Mouse (Mus musculus): ENCODE results near the gene Smarcb1. TPM values are rescaled to one million over a fixed set of nuclear protein-coding genes. Genes with fewer than 3 reads are reported as not detected.
A peak's percentile ranks its signal among the peaks of the same experiment; 100 is the strongest.
"Not testable (repeated sequence)": the region's sequence is repeated elsewhere in the genome, so short reads cannot be mapped to it uniquely, and the experiment has no call there.

Gene Smarcb1
- polyA plus RNA-seq, 1 experiment from 2014 or later = 253 TPM

GRCm38 (mm10) chr10:75872915-75873542 is 48.4 kb downstream of the Smarcb1 start:
- ATAC-seq (peak; percentile 98), DNase-seq (ENCODE audit: low spot score) (peak; percentile 97)
- Histone ChIP-seq H3K36me3 (ENCODE audit: control insufficient read depth, insufficient read depth, low read length) (no peaks in the 10 kb centered on the region), H3K27me3 (replicated peaks; ENCODE audit: control insufficient read depth, insufficient read depth, low read length) (no peaks in the 10 kb centered on the region), H3K27ac (ENCODE audit: low read depth, low read length) (peak overlapping the region; percentile 85), H3K4me1 (ENCODE audit: control insufficient read depth, insufficient read depth, low read length) (peaks cover 14% of the 10 kb centered on the region), H3K9ac (ENCODE audit: low read length) (peak overlapping the region; percentile 61), H3K4me3 (ENCODE audit: low read depth, low read length) (peak overlapping the region; percentile 28), H3K4me2 (ENCODE audit: low read length) (peak overlapping the region; percentile 63), H3K9me3 (replicated peaks; ENCODE audit: control insufficient read depth, low read length) (no peaks in the 10 kb centered on the region)
- 1% methylated on average over 11 of the region's 11 CpGs for WGBS

DNA sequence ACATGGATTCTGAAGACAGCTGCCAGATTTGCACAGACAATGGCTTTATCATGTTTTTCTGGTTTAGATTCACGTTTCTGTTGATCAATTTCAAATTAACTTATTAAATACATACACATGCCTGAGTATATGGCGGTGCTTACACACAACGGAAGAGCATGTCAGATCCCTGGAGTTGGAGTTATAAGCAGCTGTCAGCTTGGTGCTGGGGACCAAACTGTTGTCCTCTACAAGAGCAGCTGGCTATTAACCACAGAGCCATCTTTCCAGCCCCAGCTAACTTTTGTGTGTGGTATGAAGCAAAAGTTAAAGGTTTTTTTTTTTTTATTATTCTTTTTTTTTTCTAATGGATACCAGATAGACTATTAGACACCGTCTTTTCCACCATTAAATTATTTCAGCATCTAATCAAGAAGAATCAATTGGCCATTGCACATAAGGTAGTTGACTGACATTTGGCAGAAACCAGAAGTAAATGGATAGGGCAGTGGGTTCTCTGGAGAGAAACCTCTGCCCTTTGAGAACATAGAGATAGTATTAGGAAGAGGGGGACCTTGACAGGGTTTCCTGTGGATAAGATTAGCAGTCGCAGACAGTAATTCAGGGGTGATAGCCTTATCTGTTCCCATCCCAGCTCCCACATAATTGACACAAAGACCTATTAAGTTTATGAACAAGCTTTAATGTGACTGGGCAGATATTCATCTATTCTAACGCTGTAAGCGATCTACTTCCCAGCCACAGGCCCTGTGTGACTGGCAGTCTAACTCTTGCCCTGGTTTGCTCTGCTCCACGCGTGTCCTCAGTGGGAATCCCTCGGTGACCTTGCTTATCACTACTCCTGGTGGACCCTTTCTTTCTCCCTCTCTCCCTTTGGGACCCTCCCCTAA is 49.1 kb downstream of the Smarcb1 start:
- no peaks in the 10 kb centered on the region for H3K9me3 ChIP-seq (replicated peaks; ENCODE audit: control insufficient read depth, low read length)
- peak overlapping the region; percentile 63 for H3K4me2 ChIP-seq (ENCODE audit: low read length)
- DNase-seq (ENCODE audit: low spot score) = no peak
- WGBS = 38% methylated on average over 10 of the region's 10 CpGs
- no peaks in the 10 kb centered on the region for H3K27me3 ChIP-seq (replicated peaks; ENCODE audit: control insufficient read depth, insufficient read depth, low read length)
- peak overlapping the region; percentile 28 for H3K4me3 ChIP-seq (ENCODE audit: low read depth, low read length)
- H3K36me3 ChIP-seq (ENCODE audit: control insufficient read depth, insufficient read depth, low read length) = no peaks in the 10 kb centered on the region
- H3K4me1 ChIP-seq (ENCODE audit: control insufficient read depth, insufficient read depth, low read length) = peaks cover 14% of the 10 kb centered on the region
- H3K9ac ChIP-seq (ENCODE audit: low read length) = peak overlapping the region; percentile 50; the same call in 1 of the 2 replicates
- peak; percentile 19; the same call in 1 of the 2 replicates for ATAC-seq
- peak overlapping the region; percentile 65 for H3K27ac ChIP-seq (ENCODE audit: low read depth, low read length)

GRCm38 (mm10) chr10:75861587-75861986 is 59.8 kb downstream of the Smarcb1 start:
- ATAC-seq = no peak
- WGBS = 83% methylated on average over 5 of the region's 5 CpGs

DNA sequence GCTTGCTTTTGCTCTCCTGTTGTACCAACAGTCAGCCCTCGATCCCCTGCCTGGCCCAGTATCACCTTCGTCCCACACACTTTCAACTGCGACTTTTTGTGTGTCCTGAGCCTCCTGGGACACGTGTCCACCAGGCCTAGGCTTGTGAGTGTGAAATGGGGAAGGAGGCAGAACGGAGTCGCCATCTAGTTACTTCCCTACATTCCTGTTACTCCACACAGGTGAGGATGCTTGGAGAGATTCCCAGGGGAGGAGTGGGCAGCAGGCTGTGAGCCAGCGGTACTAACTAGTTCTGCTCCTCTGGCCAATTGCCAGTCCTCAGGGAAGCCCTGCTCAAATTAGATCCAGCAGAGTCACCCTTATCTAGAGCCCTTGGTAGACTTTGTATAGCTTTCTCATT is 60.7 kb downstream of the Smarcb1 start:
- no peaks in the 10 kb centered on the region for H3K27me3 ChIP-seq (replicated peaks; ENCODE audit: control insufficient read depth, insufficient read depth, low read length)
- peak overlapping the region; percentile 68; the same call in 1 of the 2 replicates for H3K4me2 ChIP-seq (ENCODE audit: low read length)
- WGBS = 27% methylated on average over 7 of the region's 7 CpGs
- no peaks in the 10 kb centered on the region for H3K9me3 ChIP-seq (replicated peaks; ENCODE audit: control insufficient read depth, low read length)
- H3K36me3 ChIP-seq (ENCODE audit: control insufficient read depth, insufficient read depth, low read length) = peaks cover 16% of the 10 kb centered on the region
- peak overlapping the region; percentile 88; the same call in 1 of the 2 replicates for H3K9ac ChIP-seq (ENCODE audit: low read length)
- ATAC-seq (no peak), DNase-seq (ENCODE audit: low spot score) (peak; percentile 64)
- H3K4me3 ChIP-seq (ENCODE audit: low read depth, low read length) = no peak overlapping the region
- H3K27ac ChIP-seq (ENCODE audit: low read depth, low read length) = peak overlapping the region; percentile 80; the same call in 1 of the 2 replicates
- peaks cover 18% of the 10 kb centered on the region for H3K4me1 ChIP-seq (ENCODE audit: control insufficient read depth, insufficient read depth, low read length)

More at GRCm38 (mm10) chr10:75861587-75861986, 59.8 kb downstream of the Smarcb1 start:
- Histone ChIP-seq H3K4me3 (ENCODE audit: low read depth, low read length) (no peak overlapping the region), H3K4me1 (ENCODE audit: control insufficient read depth, insufficient read depth, low read length) (peaks cover 18% of the 10 kb centered on the region), H3K9ac (ENCODE audit: low read length) (no peak overlapping the region), H3K27ac (ENCODE audit: low read depth, low read length) (peak overlapping the region; percentile 33; the same call in 1 of the 2 replicates), H3K27me3 (replicated peaks; ENCODE audit: control insufficient read depth, insufficient read depth, low read length) (no peaks in the 10 kb centered on the region), H3K36me3 (ENCODE audit: control insufficient read depth, insufficient read depth, low read length) (peaks cover 16% of the 10 kb centered on the region), H3K4me2 (ENCODE audit: low read length) (no peak overlapping the region), H3K9me3 (replicated peaks; ENCODE audit: control insufficient read depth, low read length) (no peaks in the 10 kb centered on the region)
- DNase-seq (ENCODE audit: low spot score) = no peak

DNA sequence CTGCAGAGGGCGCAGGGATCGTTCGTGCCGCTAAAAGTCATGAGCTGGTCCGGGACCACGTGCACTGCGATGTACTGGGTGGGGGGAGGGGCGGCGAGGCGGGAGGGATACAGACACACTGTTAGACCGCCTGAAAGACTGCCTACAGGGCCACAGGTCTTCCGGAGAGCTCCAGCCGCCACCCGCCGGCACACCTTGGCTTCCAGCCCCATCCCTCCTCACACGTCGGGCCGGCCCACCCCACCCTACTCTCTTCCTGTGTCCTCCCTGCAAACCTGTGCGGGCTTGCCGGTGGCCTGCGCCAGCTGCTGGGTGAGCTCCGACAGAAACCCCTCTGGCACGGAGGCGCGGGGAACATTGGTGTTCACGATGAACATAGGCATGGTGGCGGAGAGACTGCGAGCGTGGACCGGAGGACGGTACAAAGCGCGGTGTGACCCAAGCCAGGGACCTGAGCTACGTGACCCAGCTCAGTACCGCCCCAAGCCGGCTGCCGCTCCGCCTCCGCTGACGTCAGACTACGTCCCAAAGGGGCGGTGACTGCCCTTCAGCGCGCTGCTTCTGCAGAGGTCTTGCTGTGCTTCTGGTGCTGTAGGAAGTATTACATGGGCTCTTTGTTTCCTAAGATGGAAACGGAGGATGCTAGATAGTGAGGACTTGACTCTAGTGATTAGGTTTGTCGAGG is 61.5 kb downstream of the Smarcb1 start, which contains the start of gene Mif:
Mif (minus strand) TSS at position 455 of the 685 bp plus-strand sequence.
- Histone ChIP-seq H3K9ac (ENCODE audit: low read length) (peak within 1 kb of the TSS; percentile 88), H3K27ac (ENCODE audit: low read depth, low read length) (peak within 1 kb of the TSS; percentile 80), H3K4me1 (ENCODE audit: control insufficient read depth, insufficient read depth, low read length) (peaks cover 18% of the 10 kb centered on the region), H3K4me2 (ENCODE audit: low read length) (peak within 1 kb of the TSS; percentile 68), H3K4me3 (ENCODE audit: low read depth, low read length) (peak within 1 kb of the TSS; percentile 66), H3K36me3 (ENCODE audit: control insufficient read depth, insufficient read depth, low read length) (peaks cover 16% of the 10 kb centered on the region)
- ATAC-seq (peak; percentile 98), DNase-seq (ENCODE audit: low spot score) (peak; percentile 96)
- not testable (repeated sequence) for H3K27me3 ChIP-seq (replicated peaks; ENCODE audit: control insufficient read depth, insufficient read depth, low read length); H3K9me3 ChIP-seq (replicated peaks; ENCODE audit: control insufficient read depth, low read length)
- under 1% methylated on average over 34 of the region's 46 CpGs for WGBS

DNA sequence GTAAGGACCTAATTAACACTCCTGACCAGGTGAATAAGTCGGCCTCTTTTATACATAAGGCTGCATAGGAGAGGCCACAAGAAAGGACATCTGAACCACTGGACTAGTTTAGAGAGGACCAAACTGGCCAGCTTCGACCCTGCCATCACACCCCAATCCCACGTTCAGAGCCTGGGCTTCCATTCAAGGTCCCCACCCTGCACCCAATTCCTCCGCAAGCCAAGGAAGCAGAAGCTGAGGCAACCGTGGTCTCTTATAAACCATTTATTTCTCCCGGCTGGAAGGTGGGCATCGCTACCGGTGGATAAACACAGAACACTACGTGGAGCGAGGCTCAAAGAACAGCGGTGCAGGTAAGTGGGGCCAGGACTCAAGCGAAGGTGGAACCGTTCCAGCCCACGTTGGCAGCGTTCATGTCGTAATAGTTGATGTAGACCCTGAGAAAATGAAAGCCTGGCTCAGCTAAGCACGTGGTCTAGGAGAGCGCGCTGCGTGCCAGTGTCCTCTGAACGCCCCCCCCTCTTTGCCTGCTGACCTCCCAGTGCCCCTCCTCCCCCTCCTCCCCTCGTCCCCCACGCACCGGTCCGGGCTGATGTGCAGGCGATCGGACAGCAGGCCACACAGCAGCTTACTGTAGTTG is 62.2 kb downstream of the Smarcb1 start:
- Histone ChIP-seq H3K4me3 (ENCODE audit: low read depth, low read length) (peak overlapping the region; percentile 66), H3K4me2 (ENCODE audit: low read length) (peak overlapping the region; percentile 68), H3K9ac (ENCODE audit: low read length) (peak overlapping the region; percentile 88), H3K4me1 (ENCODE audit: control insufficient read depth, insufficient read depth, low read length) (peaks cover 18% of the 10 kb centered on the region), H3K27ac (ENCODE audit: low read depth, low read length) (peak overlapping the region; percentile 80), H3K9me3 (replicated peaks; ENCODE audit: control insufficient read depth, low read length) (no peaks in the 10 kb centered on the region), H3K36me3 (ENCODE audit: control insufficient read depth, insufficient read depth, low read length) (peaks cover 16% of the 10 kb centered on the region), H3K27me3 (replicated peaks; ENCODE audit: control insufficient read depth, insufficient read depth, low read length) (no peaks in the 10 kb centered on the region)
- ATAC-seq (peak; percentile 66), DNase-seq (ENCODE audit: low spot score) (peak; percentile 69)
- WGBS = 1% methylated on average over 26 of the region's 27 CpGs

GRCm38 (mm10) chr10:75857598-75857997 is 63.8 kb downstream of the Smarcb1 start:
- DNase-seq (ENCODE audit: low spot score) (no peak), ATAC-seq (no peak)
- H3K27me3 ChIP-seq (replicated peaks; ENCODE audit: control insufficient read depth, insufficient read depth, low read length) = no peaks in the 10 kb centered on the region
- H3K4me3 ChIP-seq (ENCODE audit: low read depth, low read length) = no peak overlapping the region
- no peak overlapping the region for H3K27ac ChIP-seq (ENCODE audit: low read depth, low read length)
- H3K4me1 ChIP-seq (ENCODE audit: control insufficient read depth, insufficient read depth, low read length) = peaks cover 18% of the 10 kb centered on the region
- H3K9ac ChIP-seq (ENCODE audit: low read length) = no peak overlapping the region
- H3K9me3 ChIP-seq (replicated peaks; ENCODE audit: control insufficient read depth, low read length) = no peaks in the 10 kb centered on the region
- H3K36me3 ChIP-seq (ENCODE audit: control insufficient read depth, insufficient read depth, low read length) = peaks cover 16% of the 10 kb centered on the region
- WGBS = 88% methylated on average over 4 of the region's 4 CpGs
- no peak overlapping the region for H3K4me2 ChIP-seq (ENCODE audit: low read length)

GRCm38 (mm10) chr10:75856976-75857375 is 64.4 kb downstream of the Smarcb1 start:
- Histone ChIP-seq H3K4me3 (ENCODE audit: low read depth, low read length) (no peak overlapping the region), H3K27me3 (replicated peaks; ENCODE audit: control insufficient read depth, insufficient read depth, low read length) (no peaks in the 10 kb centered on the region), H3K4me1 (ENCODE audit: control insufficient read depth, insufficient read depth, low read length) (peaks cover 18% of the 10 kb centered on the region), H3K36me3 (ENCODE audit: control insufficient read depth, insufficient read depth, low read length) (peaks cover 16% of the 10 kb centered on the region), H3K9me3 (replicated peaks; ENCODE audit: control insufficient read depth, low read length) (no peaks in the 10 kb centered on the region), H3K4me2 (ENCODE audit: low read length) (no peak overlapping the region), H3K9ac (ENCODE audit: low read length) (no peak overlapping the region; the same call in 1 of the 2 replicates), H3K27ac (ENCODE audit: low read depth, low read length) (no peak overlapping the region)
- ATAC-seq = no peak
- WGBS = 91% methylated on average over 3 of the region's 3 CpGs
- DNase-seq (ENCODE audit: low spot score) = no peak

Measured in forebrain, embryonic 14.5 days (tissue).